Mouse (Mus musculus): ENCODE data around the gene Gm10665. TPM values are rescaled to one million over a fixed set of nuclear protein-coding genes. Genes with fewer than 3 reads are reported as not detected.
"Not testable (repeated sequence)": the region's sequence is repeated elsewhere in the genome, so short reads cannot be mapped to it uniquely, and the experiment has no call there.

Gene Gm10665
- not detected in 2 replicates for polyA plus RNA-seq (2015; fragmentation: Nextera tagmentation; extraction: Ambion mirVana)

DNA sequence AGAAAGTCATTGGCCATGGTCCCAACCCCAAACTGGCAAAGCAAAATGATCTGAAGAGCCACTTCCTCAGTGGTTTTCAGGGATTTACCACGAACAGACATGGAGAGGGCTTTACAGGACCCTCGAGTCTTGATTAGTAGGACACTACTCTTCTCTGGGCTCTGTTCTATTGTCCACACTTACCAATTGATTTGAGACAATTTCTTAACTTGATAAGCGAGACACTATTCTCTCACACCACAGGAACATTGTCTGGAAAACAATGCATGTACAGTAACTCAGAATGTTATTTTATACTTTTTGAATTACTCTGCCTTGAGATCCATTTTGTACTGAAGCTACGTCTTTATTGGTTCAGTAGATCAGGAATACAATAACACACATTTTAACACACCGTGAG lies at the start of gene Gm10665:
Gene Gm10665, minus strand, starts transcription at position 101 of the 400 bp plus-strand sequence.
- not testable (repeated sequence) for H3K4me3 ChIP-seq (ENCODE audit: low read length); ATAC-seq (ENCODE audit: low read depth)

GRCm38 (mm10) chr7:22499578-22499977 lies 35.7 kb upstream of the Gm10665 start, which contains the start of gene Vmn1r151:
Vmn1r151 (minus strand) TSS chr7:22499678.
- not testable (repeated sequence) for H3K4me2 ChIP-seq (ENCODE audit: low read depth, low read length); H3K27ac ChIP-seq (ENCODE audit: low read length); H3K27me3 ChIP-seq (ENCODE audit: control insufficient read depth, insufficient read depth, low read depth, low read length); H3K9ac ChIP-seq (ENCODE audit: low read length); H3K4me3 ChIP-seq (ENCODE audit: low read length); H3K9me3 ChIP-seq (ENCODE audit: control insufficient read depth, low read length); H3K36me3 ChIP-seq (ENCODE audit: control insufficient read depth, insufficient read depth, low read length); ATAC-seq (ENCODE audit: low read depth); H3K4me1 ChIP-seq (replicated peaks; ENCODE audit: control insufficient read depth, insufficient read depth, low read length)
- 32% methylated on average over 1 of the region's 3 CpGs for WGBS

More for the DNA sequence above, at the start of gene Gm10665:
- H3K36me3 ChIP-seq (ENCODE audit: control insufficient read depth, insufficient read depth, low read length); H3K4me1 ChIP-seq (replicated peaks; ENCODE audit: control insufficient read depth, insufficient read depth, low read length); H3K9me3 ChIP-seq (ENCODE audit: control insufficient read depth, low read length); H3K27ac ChIP-seq (ENCODE audit: low read length); H3K9ac ChIP-seq (ENCODE audit: low read length); H3K4me2 ChIP-seq (ENCODE audit: low read depth, low read length); H3K27me3 ChIP-seq (ENCODE audit: control insufficient read depth, insufficient read depth, low read depth, low read length): not testable (repeated sequence)
- WGBS = no CpG with 5 or more reads among the region's 5 CpGs

GRCm38 (mm10) chr7:22438129-22438528 lies 25.7 kb downstream of the Gm10665 start, which contains the start of gene Vmn1r149:
Vmn1r149 (minus strand) TSS chr7:22438229.
- no CpG with 5 or more reads among the region's 2 CpGs for WGBS
- not testable (repeated sequence) for ATAC-seq (ENCODE audit: low read depth); H3K4me3 ChIP-seq (ENCODE audit: low read length)

GRCm38 (mm10) chr7:22413283-22413682 lies 50.6 kb downstream of the Gm10665 start, which contains the start of gene Vmn1r148:
Vmn1r148 (plus strand) TSS chr7:22413583.
- H3K36me3 ChIP-seq (ENCODE audit: control insufficient read depth, insufficient read depth, low read length); H3K9ac ChIP-seq (ENCODE audit: low read length); H3K27me3 ChIP-seq (ENCODE audit: control insufficient read depth, insufficient read depth, low read depth, low read length); H3K27ac ChIP-seq (ENCODE audit: low read length); H3K4me2 ChIP-seq (ENCODE audit: low read depth, low read length); H3K4me3 ChIP-seq (ENCODE audit: low read length); ATAC-seq (ENCODE audit: low read depth); H3K4me1 ChIP-seq (replicated peaks; ENCODE audit: control insufficient read depth, insufficient read depth, low read length); H3K9me3 ChIP-seq (ENCODE audit: control insufficient read depth, low read length): not testable (repeated sequence)
- WGBS = no CpG with 5 or more reads among the region's 3 CpGs

More at GRCm38 (mm10) chr7:22438129-22438528, 25.7 kb downstream of the Gm10665 start, which contains the start of gene Vmn1r149:
- H3K36me3 ChIP-seq (ENCODE audit: control insufficient read depth, insufficient read depth, low read length); H3K27ac ChIP-seq (ENCODE audit: low read length); H3K27me3 ChIP-seq (ENCODE audit: control insufficient read depth, insufficient read depth, low read depth, low read length); H3K4me1 ChIP-seq (replicated peaks; ENCODE audit: control insufficient read depth, insufficient read depth, low read length); H3K4me2 ChIP-seq (ENCODE audit: low read depth, low read length); H3K9me3 ChIP-seq (ENCODE audit: control insufficient read depth, low read length); H3K9ac ChIP-seq (ENCODE audit: low read length): not testable (repeated sequence)

Other genes starting within 250 kb of the Gm10665 start
- not detected in 2 replicates for gene Gm8453, start 234.6 kb downstream of the Gm10665 start, polyA plus RNA-seq (2015; fragmentation: Nextera tagmentation; extraction: Ambion mirVana)
- gene Gm4187, start 134.4 kb downstream of the Gm10665 start, polyA plus RNA-seq (2015; fragmentation: Nextera tagmentation; extraction: Ambion mirVana) = not detected in 2 replicates
- not detected in 2 replicates for gene Gm8660, start 93.0 kb downstream of the Gm10665 start, polyA plus RNA-seq (2015; fragmentation: Nextera tagmentation; extraction: Ambion mirVana)
- gene Vmn1r148, start 50.5 kb downstream of the Gm10665 start, polyA plus RNA-seq (2015; fragmentation: Nextera tagmentation; extraction: Ambion mirVana) = not detected in 2 replicates
- not detected in 2 replicates for gene Vmn1r149, start 25.8 kb downstream of the Gm10665 start, polyA plus RNA-seq (2015; fragmentation: Nextera tagmentation; extraction: Ambion mirVana)
- gene Vmn1r151, start 35.6 kb upstream of the Gm10665 start, polyA plus RNA-seq (2015; fragmentation: Nextera tagmentation; extraction: Ambion mirVana) = not detected in 2 replicates
- gene Vmn1r152, start 58.9 kb upstream of the Gm10665 start, polyA plus RNA-seq (2015; fragmentation: Nextera tagmentation; extraction: Ambion mirVana) = not detected in 2 replicates
- gene Gm8677, start 70.8 kb upstream of the Gm10665 start, polyA plus RNA-seq (2015; fragmentation: Nextera tagmentation; extraction: Ambion mirVana) = not detected in 2 replicates
- not detected in 2 replicates for gene Gm4201, start 101.3 kb upstream of the Gm10665 start, polyA plus RNA-seq (2015; fragmentation: Nextera tagmentation; extraction: Ambion mirVana)
- gene Gm4565, start 124.1 kb upstream of the Gm10665 start, polyA plus RNA-seq (2015; fragmentation: Nextera tagmentation; extraction: Ambion mirVana) = not detected in 2 replicates
- not detected in 2 replicates for gene Vmn1r155, start 193.9 kb upstream of the Gm10665 start, polyA plus RNA-seq (2015; fragmentation: Nextera tagmentation; extraction: Ambion mirVana)
- not detected in 2 replicates for gene Gm8693, start 228.2 kb upstream of the Gm10665 start, polyA plus RNA-seq (2015; fragmentation: Nextera tagmentation; extraction: Ambion mirVana)